Mouse (Mus musculus) cortical plate, adult 2 months (tissue): ENCODE results near the gene Ankrd34b. TPM values are rescaled to one million over a fixed set of nuclear protein-coding genes. Genes with fewer than 3 reads are reported as not detected.

Experiments used
- H3K27ac ChIP-seq: fragments of 200-500 bp; 2 replicates; pipeline ENCODE4 v1.5.1; 2012; ENCODE audit warnings: low read length, control low read depth, inconsistent platforms; ENCODE audit not compliant: insufficient read depth
- H3K4me1 ChIP-seq: fragments of 200-500 bp; 2 replicates; pipeline ENCODE4 v1.6.1; 2011; ENCODE audit warnings: low read length; ENCODE audit not compliant: control insufficient read depth, insufficient read depth
- H3K4me3 ChIP-seq: fragments of 200-500 bp; 2 replicates; pipeline ENCODE4 v1.5.1; 2011; ENCODE audit warnings: mild to moderate bottlenecking, low read length, control low read depth; ENCODE audit not compliant: insufficient read depth
- CTCF ChIP-seq: fragments of 200-500 bp; IDR thresholded peaks from 2 replicates; pipeline ENCODE4 v1.5.1; 2011; ENCODE audit warnings: mild to moderate bottlenecking, control low read depth, low read length; ENCODE audit not compliant: insufficient read depth; ENCODE audit errors: extremely low read depth
- POLR2A ChIP-seq: fragments of 200-500 bp; IDR thresholded peaks from 2 replicates; pipeline ENCODE4 v1.6.1; 2011; ENCODE audit warnings: mild to moderate bottlenecking, low read length, control low read depth; ENCODE audit not compliant: insufficient read depth; ENCODE audit errors: extremely low read depth
- polyA plus RNA-seq: library from polyadenylated mRNA; depleted of rRNA; stranded (reverse); fragments of >200 nt; gene quantifications from 2 replicates; pipeline ENCODE4 v1.2.3, GENCODE M21; 2012; rRNA removed

The Ankrd34b gene
- polyA plus RNA-seq, result 7.8 and 7.9 TPM in 2 replicates

- TF ChIP-seq POLR2A (0 out of 2 replicates have a peak, but pooled peaks have one; percentile 28), CTCF (no peak)
- peak within 1 kb of the TSS; percentile 59 for H3K4me3 ChIP-seq
- no peaks in the 10 kb centered on the region for H3K4me1 ChIP-seq
- no peak within 1 kb of the TSS for H3K27ac ChIP-seq
These were observed at the start of gene Ankrd34b for GRCm38 (mm10) chr13:92425758-92426264. TSS of gene Ankrd34b (plus strand) at chr13:92425896.

DNA sequence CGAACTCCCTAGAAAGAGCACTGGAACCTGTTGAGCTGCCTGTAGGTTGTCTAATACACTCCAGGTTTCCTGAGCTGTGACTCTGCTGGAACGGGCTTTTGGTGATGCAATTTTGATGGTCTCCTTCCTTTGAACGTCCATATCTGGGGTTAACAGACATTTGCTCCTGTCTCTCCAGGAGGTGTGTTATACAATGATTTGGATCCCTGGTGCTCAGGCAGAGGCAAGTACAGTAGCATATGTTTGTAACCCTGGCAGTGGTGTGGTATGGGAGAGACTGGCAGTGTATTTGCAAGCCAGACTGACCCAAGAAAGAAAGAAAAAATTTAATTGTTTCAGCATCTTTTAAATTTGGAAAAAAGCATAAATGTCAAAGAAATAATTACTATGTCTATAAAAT is 38.3 kb upstream of the Ankrd34b start:
- H3K27ac ChIP-seq, result no peak overlapping the region
- TF ChIP-seq CTCF (no peak), POLR2A (no peak)
- no peak overlapping the region for H3K4me3 ChIP-seq
- no peaks in the 10 kb centered on the region for H3K4me1 ChIP-seq

GRCm38 (mm10) chr13:92393047-92393661 is 32.5 kb upstream of the Ankrd34b start:
- H3K4me3 ChIP-seq, result no peak overlapping the region
- H3K27ac ChIP-seq, result no peak overlapping the region
- TF ChIP-seq POLR2A (no peak), CTCF (no peak)
- no peaks in the 10 kb centered on the region for H3K4me1 ChIP-seq

- no peak for TF ChIP-seq POLR2A
- TF ChIP-seq CTCF, result no peak
- Histone ChIP-seq H3K4me1 (no peaks in the 10 kb centered on the region), H3K4me3 (no peak overlapping the region), H3K27ac (no peak overlapping the region)
These were observed 27.0 kb upstream of the Ankrd34b start for GRCm38 (mm10) chr13:92398491-92399384.

DNA sequence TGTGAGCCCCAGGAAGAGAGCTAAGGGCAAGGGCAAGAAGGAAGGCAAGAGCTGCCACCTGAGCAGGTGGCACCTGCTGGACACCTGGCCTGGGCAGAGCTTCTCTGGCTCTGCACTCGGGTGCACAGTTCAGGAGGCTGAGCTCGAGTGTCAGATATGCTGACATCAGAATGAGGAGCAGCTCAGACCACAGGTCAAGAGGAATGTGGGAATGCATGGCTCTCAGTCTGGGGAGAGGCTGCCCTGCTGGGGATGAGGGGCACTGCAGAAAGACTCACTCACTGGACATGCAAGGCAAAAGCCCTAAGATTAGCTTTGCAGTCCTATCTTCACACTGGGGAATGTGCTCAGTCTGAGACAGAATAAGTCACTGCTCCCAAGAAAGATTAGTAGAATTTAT is 23.6 kb upstream of the Ankrd34b start:
- TF ChIP-seq POLR2A, result no peak
- TF ChIP-seq CTCF, result no peak
- Histone ChIP-seq H3K4me1 (no peaks in the 10 kb centered on the region), H3K4me3 (no peak overlapping the region), H3K27ac (no peak overlapping the region)

DNA sequence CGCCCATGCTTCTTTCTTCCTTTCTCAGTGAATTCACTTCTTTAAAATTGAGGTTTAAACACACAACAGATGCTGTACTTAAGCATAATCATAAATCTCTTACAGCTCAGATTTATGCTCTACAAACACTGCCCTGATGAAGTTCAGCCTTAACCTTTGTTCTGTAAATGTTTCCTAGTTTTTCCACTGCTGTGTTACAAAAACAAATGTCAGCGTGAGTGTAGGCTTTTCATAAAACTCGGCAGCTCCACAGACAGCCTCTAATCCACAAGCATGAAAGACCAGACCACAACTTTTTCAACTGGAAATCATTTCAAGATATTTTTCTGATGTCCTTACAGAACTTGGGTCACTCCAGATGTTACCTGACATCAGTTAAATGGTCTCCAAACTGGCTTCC is 22.2 kb upstream of the Ankrd34b start:
- TF ChIP-seq CTCF (no peak), POLR2A (no peak)
- no peak overlapping the region for H3K27ac ChIP-seq

GRCm38 (mm10) chr13:92410486-92410885 is 15.2 kb upstream of the Ankrd34b start:
- no peak for TF ChIP-seq POLR2A
- TF ChIP-seq CTCF, result no peak
- Histone ChIP-seq H3K27ac (no peak overlapping the region), H3K4me1 (no peaks in the 10 kb centered on the region), H3K4me3 (no peak overlapping the region)

More for the DNA sequence above, 22.2 kb upstream of the Ankrd34b start:
- no peaks in the 10 kb centered on the region for H3K4me1 ChIP-seq
- no peak overlapping the region for H3K4me3 ChIP-seq

- H3K4me3 ChIP-seq, result no peak overlapping the region
- TF ChIP-seq POLR2A, result no peak
- no peak for TF ChIP-seq CTCF
- no peak overlapping the region for H3K27ac ChIP-seq
- H3K4me1 ChIP-seq, result no peaks in the 10 kb centered on the region
These were observed 6.1 kb upstream of the Ankrd34b start for GRCm38 (mm10) chr13:92419630-92420029.

- TF ChIP-seq POLR2A (no peak), CTCF (no peak)
- H3K4me1 ChIP-seq, result no peaks in the 10 kb centered on the region
- H3K4me3 ChIP-seq, result no peak overlapping the region
These were observed 2.0 kb upstream of the Ankrd34b start for GRCm38 (mm10) chr13:92423711-92424110.

More at GRCm38 (mm10) chr13:92423711-92424110, 2.0 kb upstream of the Ankrd34b start:
- no peak overlapping the region for H3K27ac ChIP-seq
